Mouse (Mus musculus) kidney, adult 11 months (tissue): Measurements from ENCODE around the gene Trmt11.
A peak's percentile ranks its signal among the peaks of the same experiment; 100 is the strongest.
"Not testable (repeated sequence)": the region's sequence is repeated elsewhere in the genome, so short reads cannot be mapped to it uniquely, and the experiment has no call there.

Experiments used
- DNase-seq: peaks from one replicate; pipeline ENCODE4 v3.0.0; 2022

The Trmt11 gene

DNA sequence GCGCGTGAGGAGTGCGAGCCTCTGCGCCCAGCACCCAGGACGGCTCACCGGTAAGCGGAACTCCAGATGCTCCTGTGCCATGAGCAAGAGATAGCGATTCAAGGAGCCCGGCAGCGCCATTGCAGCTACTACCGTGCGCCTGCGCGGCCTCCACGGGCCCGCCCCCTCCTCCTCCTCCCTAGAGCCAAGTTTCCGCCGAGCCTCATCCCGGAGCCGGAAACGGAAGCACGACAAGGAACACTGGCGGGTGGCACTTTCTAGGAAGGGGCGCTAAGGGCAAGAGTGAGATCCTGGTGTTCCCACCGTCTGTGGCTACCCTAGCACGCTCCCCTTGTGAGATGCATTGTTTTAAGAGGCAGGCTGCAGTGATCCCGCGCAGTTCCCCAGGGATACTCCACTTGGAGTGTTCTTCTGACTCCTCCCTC, at the start of gene Trmt11:
Gene Trmt11, minus strand, starts transcription at position 208 of the 425 bp plus-strand sequence.
- peak; percentile 87 for DNase-seq

DNA sequence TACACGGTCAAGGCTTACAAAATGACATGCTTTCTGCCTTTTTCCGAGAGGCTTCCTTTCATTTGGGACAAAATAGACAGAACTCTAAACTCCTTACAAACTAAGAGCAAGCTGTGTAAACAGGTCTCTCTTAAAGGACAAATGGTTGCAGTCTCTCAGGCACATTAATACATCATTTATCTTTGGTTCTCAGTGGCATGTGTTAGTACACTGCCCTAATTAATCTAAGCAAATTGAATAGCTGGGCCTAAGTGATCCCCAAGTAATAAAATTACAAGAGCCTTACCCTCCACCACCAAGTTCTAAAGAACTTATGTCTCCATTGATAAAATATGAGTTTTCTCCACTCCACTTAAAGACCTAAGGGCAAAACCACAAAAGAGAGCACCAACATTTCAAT, 47.1 kb upstream of the Trmt11 start:
- no peak for DNase-seq

DNA sequence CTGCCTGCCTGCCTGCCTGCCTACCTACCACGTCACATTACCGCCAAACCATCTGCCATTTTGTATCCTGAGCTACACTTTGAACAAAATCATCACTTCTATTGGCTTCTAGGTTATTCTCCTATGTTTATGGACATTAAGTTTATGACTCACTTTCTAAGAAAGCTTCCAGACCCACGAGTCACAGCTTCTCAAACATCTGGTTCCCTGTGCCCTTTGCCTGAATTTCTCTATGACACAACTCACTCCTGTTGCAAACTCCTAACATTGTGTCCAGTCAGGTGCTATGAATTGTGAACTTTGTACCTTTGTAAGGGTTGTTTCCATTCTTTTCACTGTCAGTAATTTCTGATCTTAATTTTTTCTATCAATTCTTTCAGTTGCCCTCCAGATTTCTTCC, 37.7 kb upstream of the Trmt11 start:
- DNase-seq: no peak

DNA sequence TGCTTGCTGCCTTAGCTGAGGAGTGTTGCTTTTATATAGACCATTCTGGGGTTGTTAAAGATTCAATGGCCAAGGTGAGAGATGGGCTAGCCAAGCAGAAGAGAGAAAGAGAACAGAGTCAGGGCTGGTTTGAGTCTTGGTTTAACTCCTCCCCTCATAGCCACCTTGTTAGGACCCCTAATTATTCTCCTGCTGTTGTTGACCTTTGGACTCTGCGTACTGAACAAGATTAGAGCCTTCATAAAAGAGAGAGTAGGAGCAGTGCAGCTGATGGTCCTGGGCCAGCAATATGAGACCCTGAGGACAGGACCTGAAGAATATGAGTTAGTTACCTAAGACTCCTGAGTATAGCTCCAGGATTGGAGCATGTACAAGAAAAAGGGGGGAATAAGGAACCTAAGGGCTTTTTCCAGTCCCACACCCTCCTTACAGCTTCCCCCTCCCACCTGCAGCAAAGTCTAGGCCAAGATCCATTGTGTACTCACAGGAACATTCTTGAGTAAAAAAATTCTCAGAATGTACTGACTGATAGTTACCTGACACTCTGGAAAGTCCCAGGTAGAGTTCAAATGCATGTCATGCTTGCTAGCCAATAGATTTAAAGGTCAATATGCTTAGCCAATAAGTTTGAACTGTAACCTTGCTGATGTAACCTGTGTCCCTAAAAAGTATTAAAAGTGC, 36.1 kb upstream of the Trmt11 start:
- DNase-seq: not testable (repeated sequence)

DNA sequence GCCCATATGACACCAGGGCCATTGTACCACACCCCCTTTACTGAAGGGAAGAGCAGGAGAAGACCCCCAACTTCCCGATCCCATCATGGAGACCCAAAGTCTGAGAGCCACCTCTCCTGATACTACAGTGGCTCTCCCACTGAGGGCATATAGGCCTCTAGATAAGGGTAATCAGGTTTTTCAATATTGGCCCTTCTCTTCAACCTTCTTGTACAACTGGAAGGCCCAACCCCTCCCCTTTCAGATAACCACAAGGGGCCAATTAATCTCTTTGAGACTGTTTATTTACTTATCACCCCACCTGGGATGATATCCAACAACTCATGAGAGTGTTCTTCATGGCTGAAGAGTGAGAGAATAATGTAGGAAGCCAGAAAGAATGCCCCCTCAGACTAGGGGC, 32.2 kb upstream of the Trmt11 start:
- no peak for DNase-seq

DNA sequence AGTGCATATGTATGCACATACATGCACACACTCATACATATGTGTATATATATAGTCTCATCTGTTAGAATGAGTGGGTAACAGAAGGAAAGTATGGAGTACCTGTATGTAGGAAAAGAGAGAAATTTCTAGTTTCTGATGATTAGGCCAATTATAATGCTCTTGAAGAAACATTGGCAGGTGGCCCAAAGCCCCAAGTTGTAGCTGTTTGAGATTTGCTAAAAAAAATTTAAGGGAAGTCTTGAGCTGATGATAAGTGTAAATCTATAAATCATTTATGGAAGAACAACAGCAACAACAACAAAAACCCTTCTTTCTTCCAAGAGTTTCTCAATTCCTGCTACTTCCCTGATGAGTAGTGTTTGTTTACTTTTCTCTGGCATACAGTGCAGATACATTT, 29.4 kb upstream of the Trmt11 start:
- no peak for DNase-seq

DNA sequence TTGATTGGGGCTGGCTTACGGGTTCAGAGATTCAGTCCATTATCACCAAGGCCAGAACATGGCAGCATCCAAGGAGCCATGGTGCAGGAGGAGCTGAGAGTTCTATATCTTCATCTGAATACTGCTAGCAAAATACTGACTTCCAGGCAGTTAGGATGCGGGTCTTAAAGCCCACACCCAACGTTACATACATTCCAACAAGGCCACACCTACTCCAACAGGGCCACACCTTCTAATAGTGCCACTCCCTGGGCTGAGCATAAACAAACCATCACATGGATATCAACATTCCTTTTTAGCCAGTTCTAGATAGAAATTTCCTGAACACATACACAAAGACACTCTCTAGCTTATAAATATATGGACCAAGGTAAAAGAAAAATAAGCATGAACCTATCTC, 29.0 kb upstream of the Trmt11 start, which contains the start of gene Hint3:
Gene Hint3, minus strand, starts transcription at position 120 of the 400 bp plus-strand sequence.
- DNase-seq: no peak

DNA sequence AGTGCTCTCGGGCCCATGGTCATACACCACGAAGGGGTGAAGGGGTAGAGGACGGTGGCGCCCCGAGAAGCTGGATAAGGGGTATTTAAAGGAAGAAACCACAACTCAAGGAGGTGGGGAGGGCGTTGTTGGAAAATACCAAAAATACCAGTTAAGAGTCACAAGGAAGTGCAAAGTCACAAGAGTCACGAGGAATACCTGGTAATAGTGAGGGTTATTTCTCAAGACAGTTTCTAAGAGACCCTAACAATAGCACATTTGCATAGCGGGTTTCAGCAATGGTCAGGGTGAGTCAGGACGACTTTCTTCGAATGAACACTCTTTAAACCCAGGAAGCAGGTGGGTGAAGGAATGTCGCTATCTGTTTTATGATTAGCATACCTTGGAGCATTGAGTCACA, 27.9 kb upstream of the Trmt11 start:
- not testable (repeated sequence) for DNase-seq

DNA sequence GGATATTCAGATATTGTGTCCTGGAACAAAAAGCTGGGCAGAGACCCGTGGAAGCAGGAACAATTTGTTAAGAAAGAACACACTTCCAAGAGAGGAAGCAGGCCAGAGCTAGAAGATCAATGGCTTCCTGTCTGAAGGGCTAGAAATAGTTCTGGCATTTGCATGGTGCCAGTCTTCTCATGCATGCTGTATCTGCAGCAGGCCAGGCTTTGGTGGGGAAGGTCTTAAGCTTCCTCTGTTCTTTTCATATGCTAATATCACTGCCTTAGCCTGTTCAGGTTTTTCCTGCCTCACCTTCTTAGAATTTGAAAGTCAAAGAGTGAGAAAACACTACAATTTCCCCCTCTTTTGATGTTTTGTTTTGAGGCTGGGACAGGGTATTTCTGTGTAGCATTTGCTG, 27.0 kb upstream of the Trmt11 start:
- DNase-seq: peak; percentile 17

DNA sequence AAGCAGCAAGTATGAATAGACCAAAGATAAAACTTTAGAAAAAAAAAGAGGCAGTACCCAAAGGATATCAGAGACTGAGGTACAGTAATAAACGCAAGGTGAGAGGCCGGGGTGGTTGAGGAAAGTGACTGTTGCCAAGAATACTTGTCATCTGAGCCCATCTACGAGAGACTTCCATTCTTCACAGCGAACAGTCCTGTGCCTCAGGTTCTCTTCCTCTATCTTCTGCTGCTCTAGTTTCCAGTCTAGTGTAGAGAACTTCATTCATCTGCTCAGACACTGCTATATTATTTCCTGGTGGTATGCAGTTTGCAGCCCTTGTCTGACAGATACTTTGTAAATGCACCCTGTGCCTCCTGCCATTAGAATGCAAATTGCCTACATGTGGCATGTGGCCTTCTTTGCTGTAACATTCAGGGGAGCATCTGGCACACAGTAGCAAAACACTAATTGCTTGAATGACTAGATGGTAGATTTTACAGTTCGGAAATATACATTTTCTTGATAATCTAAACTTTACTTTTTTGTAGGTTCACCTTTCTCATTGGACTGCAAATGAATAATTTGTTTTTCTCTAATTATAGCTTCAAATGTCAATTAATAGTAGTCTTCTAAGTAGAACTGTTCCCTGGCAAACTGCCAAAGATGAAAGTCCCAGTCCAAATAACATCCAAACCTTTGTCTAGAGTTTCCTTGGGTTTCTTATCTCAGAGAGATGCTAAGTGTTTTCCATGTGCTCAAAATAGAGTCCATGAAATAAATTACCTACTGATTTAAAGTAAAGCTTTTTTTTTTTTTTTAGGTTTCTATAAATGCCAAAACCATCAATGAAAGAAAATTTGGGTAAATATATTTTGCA, 23.8 kb upstream of the Trmt11 start:
- DNase-seq: no peak

DNA sequence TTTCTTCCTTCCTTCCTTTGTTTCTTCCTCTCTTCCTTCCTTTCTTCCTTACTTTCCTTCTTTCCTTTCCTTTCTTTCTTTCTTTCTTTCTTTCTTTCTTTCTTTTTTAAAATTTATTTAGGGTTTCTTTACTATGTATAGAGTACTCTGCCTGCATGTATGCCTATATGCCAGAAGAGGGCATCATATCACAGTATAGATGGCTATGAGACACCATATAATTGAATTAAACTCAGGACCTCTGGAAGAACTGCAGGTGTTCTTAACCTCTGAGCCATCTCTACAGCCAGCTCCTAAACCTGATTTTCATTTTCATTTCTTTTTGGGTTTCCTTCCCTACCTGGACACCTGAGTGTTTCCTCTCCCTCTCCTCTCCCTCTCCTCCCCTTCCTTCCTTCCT, 22.4 kb upstream of the Trmt11 start:
- DNase-seq: no peak

DNA sequence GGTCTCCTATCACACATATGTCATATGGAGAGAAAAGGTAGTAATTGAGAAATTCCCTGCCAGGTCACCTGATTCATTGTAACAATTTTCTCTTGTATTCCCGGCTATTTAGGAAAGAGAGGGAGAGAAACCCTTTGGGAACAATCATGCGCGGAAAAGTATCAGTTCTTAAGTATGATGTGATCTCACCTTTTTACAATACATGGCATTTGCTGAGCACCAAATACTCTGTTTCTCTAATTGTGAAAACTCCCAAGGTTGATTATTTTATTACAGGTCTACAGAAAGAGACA, 18.3 kb upstream of the Trmt11 start:
- DNase-seq: no peak

DNA sequence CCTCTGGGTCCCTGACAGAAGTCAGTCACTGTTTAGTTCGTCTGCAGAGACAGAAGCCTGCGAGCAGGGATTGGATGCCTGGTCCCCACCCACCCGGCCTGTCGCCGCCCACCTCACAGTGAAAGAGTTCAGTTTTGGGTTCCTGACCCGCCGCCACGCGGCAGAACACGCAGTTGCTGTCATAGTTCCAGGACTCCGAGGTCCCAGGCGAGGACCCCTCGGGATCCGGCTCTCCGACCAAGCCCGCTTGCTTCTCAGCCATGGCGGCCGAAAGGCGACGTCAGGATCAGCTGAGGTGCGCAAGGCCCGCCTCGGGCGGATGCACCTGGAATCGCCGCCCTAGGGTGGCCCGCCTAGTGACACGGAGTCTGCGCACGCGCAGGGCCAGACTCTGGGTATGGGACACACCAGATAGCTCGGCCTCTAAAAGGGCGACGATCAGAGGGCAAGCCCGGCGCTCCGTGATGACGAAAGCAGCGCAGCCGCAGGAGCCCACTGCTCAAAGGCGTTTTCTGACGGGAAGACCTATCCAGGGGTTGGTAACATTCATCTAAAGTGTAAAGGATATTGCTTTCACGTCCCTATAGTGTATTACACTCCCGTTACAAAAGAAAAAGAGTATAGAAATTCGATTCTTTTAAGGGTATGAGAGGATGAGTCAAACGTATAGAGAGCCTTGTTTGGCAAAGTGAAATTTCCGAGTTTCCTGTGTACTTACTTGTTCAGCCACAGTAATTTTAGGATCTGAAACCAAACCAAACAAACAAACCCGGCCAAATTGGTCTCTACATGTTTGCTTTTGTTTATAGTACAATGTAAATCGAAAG, 17.8 kb upstream of the Trmt11 start:
- DNase-seq: peak; percentile 99

DNA sequence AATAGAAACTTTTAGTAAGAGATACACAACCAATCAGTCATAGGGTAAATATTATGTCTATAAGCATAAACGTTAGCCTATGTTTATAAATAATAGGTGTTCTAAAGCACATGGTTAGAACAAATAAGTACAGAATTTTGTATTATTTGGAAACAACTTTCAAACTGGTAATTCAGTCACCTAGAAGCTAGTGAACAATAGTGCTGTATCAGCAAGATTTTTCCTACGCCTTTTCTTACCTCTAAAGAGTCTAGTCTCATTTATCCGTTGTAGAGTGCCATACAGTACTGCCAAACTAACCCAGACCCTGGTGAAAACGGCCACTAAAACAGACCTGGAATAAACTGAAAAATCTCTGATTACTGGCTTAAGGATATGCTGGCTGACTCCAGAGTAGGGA, 12.5 kb upstream of the Trmt11 start:
- no peak for DNase-seq

DNA sequence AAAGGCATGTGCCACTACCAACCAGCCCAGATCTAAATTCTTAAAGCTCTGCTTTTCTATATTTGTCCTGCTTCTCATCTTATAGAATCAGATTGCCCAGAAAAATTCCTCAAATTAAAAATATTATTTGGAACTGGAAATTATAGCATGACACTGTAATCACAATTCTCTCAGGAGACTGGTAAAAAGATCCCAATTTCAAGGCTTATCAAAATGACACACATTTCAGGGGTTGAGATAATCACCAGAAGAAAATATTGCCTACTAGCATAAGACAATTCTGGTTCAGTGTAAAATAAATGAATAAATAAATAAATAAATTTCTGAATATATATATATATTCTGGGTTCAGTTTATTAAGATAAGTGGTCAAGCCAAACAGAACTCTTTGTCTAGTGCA, 9.1 kb upstream of the Trmt11 start:
- DNase-seq: no peak

DNA sequence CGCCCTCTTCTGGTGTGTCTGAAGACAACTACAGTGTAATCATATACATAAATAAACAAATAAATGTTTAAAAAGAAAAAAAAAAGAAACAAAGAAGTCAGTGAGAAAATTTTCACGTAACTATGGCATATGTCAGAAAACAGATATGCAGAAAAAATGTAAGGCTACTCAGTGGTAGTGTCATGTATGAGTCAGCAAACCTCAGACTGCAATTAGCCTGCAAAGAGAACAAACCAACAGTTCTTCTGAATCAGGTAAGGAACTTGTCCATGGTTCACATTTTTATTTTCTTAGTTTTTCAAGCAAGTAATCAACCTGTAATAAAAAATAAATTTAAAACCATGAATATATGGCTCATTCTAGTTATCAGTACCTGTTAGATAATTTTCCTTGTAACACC, 7.6 kb upstream of the Trmt11 start:
- DNase-seq: no peak

DNA sequence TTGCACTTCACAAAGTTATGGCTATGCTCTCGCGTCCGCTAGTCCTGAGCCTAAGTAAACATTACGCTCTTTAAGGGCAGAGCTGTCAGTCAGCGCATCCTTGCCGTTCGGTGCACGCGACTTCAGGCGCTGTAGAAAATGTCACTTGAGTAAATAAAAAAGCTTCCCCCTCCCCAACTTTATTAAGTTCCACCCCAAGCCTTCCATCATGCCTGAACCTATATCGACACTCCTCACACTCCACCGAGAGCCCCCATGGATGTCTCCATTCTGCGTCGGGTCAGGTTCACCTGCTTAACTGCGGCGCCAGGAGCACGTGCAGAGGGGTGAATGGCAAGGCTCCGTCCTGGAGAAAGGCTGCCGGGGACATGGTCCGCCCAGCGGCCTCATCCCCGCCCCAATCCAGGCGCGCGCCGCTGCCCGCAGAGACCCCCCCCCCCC, 435 bp downstream of the Trmt11 start:
- no peak for DNase-seq

DNA sequence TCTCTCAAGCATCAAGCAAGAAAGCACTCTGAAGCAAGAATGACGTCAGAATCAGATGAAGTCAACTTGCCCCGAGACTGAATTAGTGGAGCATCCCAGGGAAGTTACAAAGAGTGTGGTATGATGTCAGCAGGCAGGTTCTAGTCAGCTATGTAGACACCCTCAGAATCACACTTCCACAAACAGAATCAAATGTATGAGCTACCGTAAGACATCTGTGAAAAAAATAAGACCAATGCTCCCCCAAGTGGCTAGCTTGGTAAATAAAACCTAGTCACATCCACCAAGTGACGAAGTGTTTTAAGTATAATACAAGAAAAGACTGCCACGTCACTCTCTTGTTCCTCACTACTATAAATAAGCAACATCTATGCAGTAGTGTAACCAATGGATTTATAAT, 13.5 kb downstream of the Trmt11 start:
- no peak for DNase-seq

DNA sequence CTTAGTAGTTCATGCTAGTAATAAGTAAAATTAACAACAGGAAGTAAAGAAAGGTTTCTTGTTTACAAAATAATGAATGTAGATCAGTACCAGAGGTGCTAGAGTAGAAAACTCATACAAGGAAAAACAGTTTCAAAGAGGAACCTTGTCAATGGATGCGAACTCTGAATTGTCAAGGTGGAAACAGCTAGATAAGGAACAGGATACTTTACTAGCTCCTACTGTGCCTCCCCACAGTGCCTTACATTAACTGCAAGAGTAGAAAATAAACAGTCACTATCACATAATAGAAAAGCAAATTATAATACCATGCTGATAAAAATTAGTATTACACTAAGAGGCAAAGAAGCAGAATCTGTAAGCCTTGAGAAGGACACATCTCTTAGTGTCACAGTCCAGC, 14.9 kb downstream of the Trmt11 start:
- DNase-seq: no peak

DNA sequence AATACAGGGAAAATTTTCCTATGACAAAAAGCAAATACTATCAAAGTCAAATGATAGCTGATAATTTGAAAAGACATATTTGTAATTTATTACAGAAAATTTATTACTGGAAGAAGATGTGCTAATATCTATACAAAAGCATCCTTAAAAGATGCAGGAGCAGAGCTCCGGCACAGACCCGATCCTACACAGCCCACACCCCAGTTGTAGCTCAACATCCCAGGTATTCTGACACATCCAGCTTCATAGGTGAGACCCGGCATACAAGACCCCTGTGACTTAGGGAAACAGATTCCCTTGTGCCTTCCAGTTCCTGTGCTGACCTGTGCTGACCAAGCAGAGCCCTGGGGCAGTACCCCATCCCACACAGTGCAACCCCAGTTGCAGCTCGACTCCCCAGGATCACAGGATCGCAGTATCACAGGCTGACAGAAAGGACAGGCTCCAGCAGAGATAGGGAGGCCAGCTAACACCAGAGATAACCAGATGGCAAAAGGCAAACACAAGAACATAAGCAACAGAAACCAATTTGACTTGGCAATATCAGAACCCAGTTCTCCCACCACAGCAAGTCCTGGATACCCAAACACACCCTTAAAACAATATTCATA, 22.8 kb downstream of the Trmt11 start:
- no peak for DNase-seq

DNA sequence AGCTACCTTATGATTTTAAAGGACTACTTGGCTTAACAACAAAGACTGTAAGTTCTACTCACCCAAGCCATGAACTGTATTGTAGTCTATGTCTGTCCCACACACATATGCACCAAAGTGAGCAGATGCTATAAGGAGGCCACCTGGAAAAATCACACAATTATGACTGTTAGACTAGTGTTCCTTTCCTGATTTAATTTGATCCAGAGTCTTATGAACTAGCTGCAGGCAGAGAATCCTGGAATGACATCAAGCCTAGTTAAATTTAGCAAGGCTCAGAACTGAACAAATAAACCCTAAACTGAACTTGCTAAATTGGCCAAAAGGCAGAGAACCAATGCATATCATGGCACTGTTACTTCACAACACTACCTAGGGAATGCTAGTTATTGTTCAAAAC, 34.2 kb downstream of the Trmt11 start:
- DNase-seq: no peak

DNA sequence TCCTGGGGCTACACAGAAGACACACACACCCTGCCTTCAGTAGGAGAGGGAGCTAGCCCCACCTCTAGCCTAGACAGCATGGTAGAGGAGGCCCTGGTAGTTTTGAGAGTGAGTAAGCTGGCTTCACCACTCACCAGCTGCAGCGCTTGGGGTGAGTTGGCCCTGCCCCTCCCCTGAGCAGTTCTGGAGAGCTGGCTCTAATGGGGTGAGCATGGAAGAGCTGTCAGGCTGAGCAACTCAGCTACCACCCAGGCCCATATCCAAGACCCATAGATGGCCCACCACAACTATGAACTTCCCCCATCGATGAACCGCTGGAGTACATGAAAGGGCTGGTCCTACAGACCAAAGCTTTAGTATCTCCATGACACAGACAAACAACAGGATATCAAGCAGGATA, 35.9 kb downstream of the Trmt11 start:
- no peak for DNase-seq
